Mouse (Mus musculus) thymus, adult 2 months (tissue): ENCODE data around the gene Ric8a.

ENCODE experiments used
- CTCF ChIP-seq: fragments of 200-500 bp; IDR thresholded peaks from 2 replicates; pipeline ENCODE4 v1.5.1; 2012; ENCODE audit warnings: mild to moderate bottlenecking, control low read depth, low read length, moderate library complexity, borderline replicate concordance; ENCODE audit not compliant: control insufficient read depth, poor library complexity, insufficient read depth; ENCODE audit errors: extremely low read depth
- POLR2A ChIP-seq: fragments of 200-500 bp; IDR thresholded peaks from 2 replicates; pipeline ENCODE4 v1.6.1; 2012; ENCODE audit warnings: mild to moderate bottlenecking, low read length, control low read depth, moderate library complexity; ENCODE audit not compliant: control insufficient read depth, poor library complexity, insufficient read depth; ENCODE audit errors: extremely low read depth

- TF ChIP-seq CTCF: no peak
- no peak for TF ChIP-seq POLR2A
These were observed 34.0 kb upstream of the Ric8a start for GRCm38 (mm10) chr7:140822731-140823130.
